Mouse (Mus musculus) lung, embryonic 14.5 days (tissue): ENCODE results near the gene Tctex1d4. TPM values are rescaled to one million over a fixed set of nuclear protein-coding genes. Genes with fewer than 3 reads are reported as not detected.

Experiments
- ATAC-seq: fragments of 200-750 bp; cut with Nextera tagmentation; 2 replicates; pipeline ENCODE4 v1.8.0; 2017; ENCODE audit warnings: mild to moderate bottlenecking, moderate TSS enrichment, moderate library complexity; ENCODE audit not compliant: insufficient read depth
- DNase-seq: peaks from one replicate; pipeline ENCODE4 v3.0.0-alpha.2; 2015
- H3K27ac ChIP-seq: fragments of 300-500 bp; sonication (generic); 2 replicates; pipeline ENCODE4 v1.5.1; 2014; ENCODE audit warnings: low read depth, mild to moderate bottlenecking, moderate library complexity
- H3K27me3 ChIP-seq: fragments of 300-500 bp; sonication (generic); 2 replicates; pipeline ENCODE4 v1.6.1; 2014; ENCODE audit warnings: low read length, control low read depth; ENCODE audit not compliant: insufficient read depth
- H3K36me3 ChIP-seq: fragments of 300-500 bp; sonication (generic); 2 replicates; pipeline ENCODE4 v1.6.1; 2014; ENCODE audit warnings: control low read depth; ENCODE audit not compliant: insufficient read depth
- H3K4me1 ChIP-seq: fragments of 300-500 bp; sonication (generic); 2 replicates; pipeline ENCODE4 v1.6.1; 2014; ENCODE audit warnings: antibody characterized with exemption, control low read depth; ENCODE audit not compliant: insufficient read depth
- H3K4me2 ChIP-seq: fragments of 300-500 bp; sonication (generic); 2 replicates; pipeline ENCODE4 v1.6.1; 2014; ENCODE audit warnings: mild to moderate bottlenecking
- H3K4me3 ChIP-seq: fragments of 300-500 bp; sonication (generic); 2 replicates; pipeline ENCODE4 v1.5.1; 2014; ENCODE audit warnings: low read depth, low read length
- H3K9ac ChIP-seq: fragments of 300-500 bp; sonication (generic); 2 replicates; pipeline ENCODE4 v1.6.1; 2014
- H3K9me3 ChIP-seq: fragments of 300-500 bp; sonication (generic); 2 replicates; pipeline ENCODE4 v1.6.1; 2016; ENCODE audit warnings: low read depth, low read length, control low read depth
- CTCF ChIP-seq: IDR thresholded peaks from 2 replicates; pipeline ENCODE4 v1.5.1; 2016; ENCODE audit warnings: antibody characterized with exemption, low read depth
- WGBS: fragments of 180-500 bp; shearing (Covaris S2); extraction: QIAGEN DNeasy Blood & Tissue Kit; methylation state at CpG from one replicate; pipeline ENCODE4 v1.1.7; 2014; 5-methylcytosine and 5-hydroxymethylcytosine counted together
- polyA plus RNA-seq: library from polyadenylated mRNA; unstranded; fragments of >200 nt; fragmentation: Nextera tagmentation; extraction: Ambion mirVana; gene quantifications from 2 replicates; pipeline ENCODE4 v1.2.1, GENCODE M21; 2014

Tctex1d4 gene
- polyA plus RNA-seq, 1 experiment from 2014 or later = not detected

- peaks cover 59% of the 10 kb centered on the region for H3K36me3 ChIP-seq
- H3K9me3 ChIP-seq = no peaks in the 10 kb centered on the region
- ATAC-seq (no peak), DNase-seq (no peak)
- TF ChIP-seq CTCF = peak; percentile 27
- H3K4me2 ChIP-seq = no peak overlapping the region
- no peaks in the 10 kb centered on the region for H3K27me3 ChIP-seq
- no peak overlapping the region for H3K27ac ChIP-seq
- WGBS = 66% methylated on average over 6 of the region's 6 CpGs
- H3K4me3 ChIP-seq = no peak overlapping the region
- no peak overlapping the region for H3K9ac ChIP-seq
- H3K4me1 ChIP-seq = no peaks in the 10 kb centered on the region
Measured at GRCm38 (mm10) chr4:117149291-117150211, 23.0 kb downstream of the Tctex1d4 start.

- ATAC-seq = no peak
- Histone ChIP-seq H3K27me3 (no peaks in the 10 kb centered on the region), H3K9me3 (no peaks in the 10 kb centered on the region), H3K36me3 (peaks cover 66% of the 10 kb centered on the region), H3K27ac (no peak overlapping the region), H3K4me2 (no peak overlapping the region), H3K4me1 (no peaks in the 10 kb centered on the region), H3K4me3 (no peak overlapping the region), H3K9ac (no peak overlapping the region)
- TF ChIP-seq CTCF = no peak
- no peak for DNase-seq
- WGBS = 91% methylated on average over 6 of the region's 6 CpGs
Measured at GRCm38 (mm10) chr4:117150212-117150733, 23.7 kb downstream of the Tctex1d4 start.

GRCm38 (mm10) chr4:117151416-117151815 is 24.8 kb downstream of the Tctex1d4 start:
- no peaks in the 10 kb centered on the region for H3K27me3 ChIP-seq
- 61% methylated on average over 1 of the region's 1 CpGs for WGBS
- TF ChIP-seq CTCF = no peak
- DNase-seq = no peak
- no peak overlapping the region for H3K4me3 ChIP-seq
- H3K9me3 ChIP-seq = no peaks in the 10 kb centered on the region
- H3K36me3 ChIP-seq = peaks cover 67% of the 10 kb centered on the region
- ATAC-seq = no peak
- no peak overlapping the region for H3K27ac ChIP-seq
- H3K4me2 ChIP-seq = no peak overlapping the region
- no peak overlapping the region for H3K9ac ChIP-seq
- H3K4me1 ChIP-seq = no peaks in the 10 kb centered on the region

DNA sequence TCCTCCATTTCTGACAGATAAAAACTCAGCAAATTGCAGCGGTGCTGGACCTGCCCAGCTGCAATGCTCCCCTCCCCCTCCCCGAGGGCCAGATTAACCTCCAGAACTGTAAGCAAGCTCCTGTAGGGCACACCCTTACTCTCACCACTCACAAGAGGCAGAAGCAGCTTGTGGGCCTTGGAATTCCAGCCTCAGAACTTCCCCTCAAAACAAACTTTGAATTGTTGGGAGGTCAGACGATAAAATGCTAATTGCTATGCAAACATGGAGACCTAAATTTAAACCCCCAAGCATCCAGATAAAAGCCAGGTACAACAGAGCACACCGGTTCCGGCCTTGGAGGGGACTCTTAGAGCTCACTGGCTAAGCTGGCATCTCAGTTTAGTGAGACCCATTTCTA is 26.1 kb downstream of the Tctex1d4 start:
- Histone ChIP-seq H3K9ac (no peak overlapping the region), H3K4me3 (0 out of 2 replicates have a peak overlapping the region, but pooled peaks have one; percentile 5), H3K4me2 (no peak overlapping the region), H3K27ac (no peak overlapping the region), H3K4me1 (no peaks in the 10 kb centered on the region), H3K9me3 (no peaks in the 10 kb centered on the region), H3K27me3 (no peaks in the 10 kb centered on the region), H3K36me3 (peaks cover 67% of the 10 kb centered on the region)
- ATAC-seq = no peak
- DNase-seq = no peak
- 62% methylated on average over 5 of the region's 5 CpGs for WGBS
- no peak for TF ChIP-seq CTCF

DNA sequence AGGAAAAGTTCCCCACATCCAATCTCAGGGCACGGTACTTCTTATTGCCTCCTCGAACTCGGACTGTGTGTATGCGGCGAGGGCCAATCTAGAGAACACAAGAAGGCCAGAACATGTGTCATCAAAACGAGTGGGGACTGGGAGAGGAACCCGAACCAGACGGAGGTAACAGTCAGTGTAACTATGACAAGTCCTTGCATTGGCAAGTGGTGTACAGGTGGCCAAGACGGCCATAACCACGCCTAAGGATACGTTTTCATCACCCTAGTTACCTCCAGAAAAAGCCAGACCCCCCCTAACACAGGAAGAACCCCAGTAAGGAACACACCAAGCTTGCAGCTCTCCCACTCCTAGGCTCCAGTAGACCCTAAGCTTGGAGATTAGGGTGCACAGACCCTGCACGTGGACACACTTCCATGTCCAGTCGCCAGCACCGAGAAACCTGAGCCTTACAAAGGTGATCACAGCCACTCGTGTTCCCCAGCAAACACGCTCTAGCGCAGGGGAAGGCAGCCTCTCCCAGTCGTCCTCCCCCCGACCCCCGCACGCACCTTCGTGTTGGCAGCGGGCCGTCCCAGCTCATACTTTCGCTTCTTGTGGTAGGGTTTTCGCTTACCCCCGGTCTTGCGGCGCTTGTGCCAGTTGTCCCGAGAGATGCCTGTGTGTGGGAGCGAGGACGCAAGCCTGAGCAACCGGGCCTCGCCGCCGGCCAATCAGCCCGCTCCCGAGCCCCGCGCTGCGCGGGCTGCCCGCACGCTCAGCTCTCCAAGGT is 28.6 kb downstream of the Tctex1d4 start:
- Histone ChIP-seq H3K36me3 (peaks cover 61% of the 10 kb centered on the region), H3K9ac (peak overlapping the region; percentile 99), H3K9me3 (no peaks in the 10 kb centered on the region), H3K4me1 (no peaks in the 10 kb centered on the region), H3K4me3 (peak overlapping the region; percentile 98), H3K27ac (peak overlapping the region; percentile 97), H3K4me2 (peak overlapping the region; percentile 71), H3K27me3 (no peaks in the 10 kb centered on the region)
- no peak for TF ChIP-seq CTCF
- 2% methylated on average over 44 of the region's 44 CpGs for WGBS
- DNase-seq = no peak
- ATAC-seq = 0 out of 2 replicates have a peak, but pooled peaks have one; percentile 0

GRCm38 (mm10) chr4:117155792-117156355 is 29.3 kb downstream of the Tctex1d4 start, which contains the start of gene Rps8:
TSS of gene Rps8 (minus strand) at chr4:117156243.
- Histone ChIP-seq H3K4me3 (peak within 1 kb of the TSS; percentile 98), H3K9ac (peak within 1 kb of the TSS; percentile 99), H3K4me1 (no peaks in the 10 kb centered on the region), H3K9me3 (no peaks in the 10 kb centered on the region), H3K4me2 (peak within 1 kb of the TSS; percentile 71), H3K27me3 (no peaks in the 10 kb centered on the region), H3K27ac (peak within 1 kb of the TSS; percentile 97), H3K36me3 (peaks cover 61% of the 10 kb centered on the region)
- peak; percentile 92 for ATAC-seq
- no peak for TF ChIP-seq CTCF
- DNase-seq = peak; percentile 98
- WGBS = under 1% methylated on average over 52 of the region's 52 CpGs
